Comparison of ENCODE assay signal across 9 mouse cellular contexts in genomic region chr3:56753654-56754053, GRCm38 (mm10).
DNase-seq lines count a peak whose midpoint lies in the region; ATAC-seq lines count a peak whose summit lies in the region.
"Had no signal": no experiment of that assay in that cellular context is flagged by ENCODE, and none has a peak within 500 bp of the region (broad histone marks: within the 10 kb centered on the region; RNA-seq: fewer than 3 reads in every experiment).

No protein-coding gene starts in this region.

- DNase-seq in liver, result peak; percentile 18
- DNase-seq in cerebellum, adult 11 months, result peak; percentile 60
- DNase-seq in gastrocnemius, adult 8-10 months (ENCODE audit: low spot score in 2 of 2), result peak; percentile 3 to 13
- peak; percentile 30 for DNase-seq in hindlimb bud, embryonic 11.5 days (ENCODE audit: extremely low spot score, low read depth, low spot score)
- peak; percentile 71 for DNase-seq in mesoderm, embryonic 11.5 days (ENCODE audit: low read depth, low spot score)
- DNase-seq in T-cell, adult 2 months (ENCODE audit: low spot score), result no peak

- no peaks in the 10 kb centered on the region for H3K27me3 ChIP-seq in liver, embryonic 12.5 days (replicated peaks)

- no peaks in the 10 kb centered on the region for H3K4me1 ChIP-seq in liver, embryonic 12.5 days

- H3K36me3 ChIP-seq in liver, embryonic 12.5 days, result no peaks in the 10 kb centered on the region

- no peak overlapping the region for H3K9ac ChIP-seq in liver, embryonic 12.5 days

- 15% methylated on average over 3 of the region's 3 CpGs for WGBS in liver, embryonic 12.5 days (ENCODE audit: insufficient replicate concordance)

- H3K4me3 ChIP-seq in liver, embryonic 12.5 days, result no peak overlapping the region

- H3K27ac ChIP-seq in liver, embryonic 12.5 days, result no peak overlapping the region
- H3K27ac ChIP-seq: macrophage had no signal

- no peaks in the 10 kb centered on the region for H3K9me3 ChIP-seq in liver, embryonic 12.5 days (replicated peaks)

- H3K4me2 ChIP-seq in liver, embryonic 12.5 days, result no peak overlapping the region

- no peak for ATAC-seq in liver, embryonic 12.5 days
- ATAC-seq in granulocyte monocyte progenitor cell, adult 5-6 weeks (replicated peaks; ENCODE audit: poor library complexity, severe bottlenecking), result no peak
